Mouse (Mus musculus): ENCODE results near the gene Wwox. TPM values are rescaled to one million over a fixed set of nuclear protein-coding genes. Genes with fewer than 3 reads are reported as not detected.

Gene Wwox
- polyA plus RNA-seq, 1 experiment from 2014 or later, result 20.2 TPM

- Histone ChIP-seq H3K36me3 (ENCODE audit: insufficient read depth, low read length) (no peaks in the 10 kb centered on the region), H3K4me2 (replicated peaks; ENCODE audit: low read depth, low read length) (no peak overlapping the region), H3K4me1 (ENCODE audit: insufficient read depth, low read length) (0 out of 2 replicates have a peak, but pooled peaks cover 3% of the 10 kb centered on the region), H3K9me3 (ENCODE audit: low read length) (no peaks in the 10 kb centered on the region), H3K27ac (ENCODE audit: low read length) (no peak overlapping the region), H3K27me3 (ENCODE audit: insufficient read depth, low read length) (no peaks in the 10 kb centered on the region), H3K9ac (replicated peaks; ENCODE audit: low read length) (no peak overlapping the region), H3K4me3 (ENCODE audit: low read length) (no peak overlapping the region)
- 85% methylated on average over 9 of the region's 9 CpGs for WGBS
- no peak for ATAC-seq (ENCODE audit: low FRiP score, low TSS enrichment)
Observed at GRCm38 (mm10) chr8:114626897-114627296, 187.4 kb downstream of the Wwox start.

- no peaks in the 10 kb centered on the region for H3K4me1 ChIP-seq (ENCODE audit: insufficient read depth, low read length)
- WGBS, result 45% methylated on average over 7 of the region's 7 CpGs
Observed at GRCm38 (mm10) chr8:114629719-114630118, 190.3 kb downstream of the Wwox start.

GRCm38 (mm10) chr8:114631087-114631486, 191.6 kb downstream of the Wwox start:
- WGBS, result 32% methylated on average over 6 of the region's 6 CpGs
- no peak overlapping the region for H3K27ac ChIP-seq (ENCODE audit: low read length)
- H3K27me3 ChIP-seq (ENCODE audit: insufficient read depth, low read length), result no peaks in the 10 kb centered on the region
- no peaks in the 10 kb centered on the region for H3K9me3 ChIP-seq (ENCODE audit: low read length)
- no peak for ATAC-seq (ENCODE audit: low FRiP score, low TSS enrichment)
- H3K36me3 ChIP-seq (ENCODE audit: insufficient read depth, low read length), result no peaks in the 10 kb centered on the region
- no peak overlapping the region for H3K9ac ChIP-seq (replicated peaks; ENCODE audit: low read length)
- H3K4me1 ChIP-seq (ENCODE audit: insufficient read depth, low read length), result no peaks in the 10 kb centered on the region
- no peak overlapping the region for H3K4me3 ChIP-seq (ENCODE audit: low read length)
- H3K4me2 ChIP-seq (replicated peaks; ENCODE audit: low read depth, low read length), result no peak overlapping the region

More at GRCm38 (mm10) chr8:114629719-114630118, 190.3 kb downstream of the Wwox start:
- Histone ChIP-seq H3K27me3 (ENCODE audit: insufficient read depth, low read length) (no peaks in the 10 kb centered on the region), H3K9ac (replicated peaks; ENCODE audit: low read length) (no peak overlapping the region), H3K4me2 (replicated peaks; ENCODE audit: low read depth, low read length) (no peak overlapping the region), H3K27ac (ENCODE audit: low read length) (no peak overlapping the region), H3K36me3 (ENCODE audit: insufficient read depth, low read length) (no peaks in the 10 kb centered on the region), H3K9me3 (ENCODE audit: low read length) (no peaks in the 10 kb centered on the region), H3K4me3 (ENCODE audit: low read length) (no peak overlapping the region)
- no peak for ATAC-seq (ENCODE audit: low FRiP score, low TSS enrichment)

- no peaks in the 10 kb centered on the region for H3K36me3 ChIP-seq (ENCODE audit: insufficient read depth, low read length)
- no peak overlapping the region for H3K27ac ChIP-seq (ENCODE audit: low read length)
- ATAC-seq (ENCODE audit: low FRiP score, low TSS enrichment), result no peak
- no peak overlapping the region for H3K9ac ChIP-seq (replicated peaks; ENCODE audit: low read length)
- H3K9me3 ChIP-seq (ENCODE audit: low read length), result no peaks in the 10 kb centered on the region
- no peaks in the 10 kb centered on the region for H3K27me3 ChIP-seq (ENCODE audit: insufficient read depth, low read length)
- H3K4me2 ChIP-seq (replicated peaks; ENCODE audit: low read depth, low read length), result no peak overlapping the region
- 0 out of 2 replicates have a peak, but pooled peaks cover 3% of the 10 kb centered on the region for H3K4me1 ChIP-seq (ENCODE audit: insufficient read depth, low read length)
- 73% methylated on average over 2 of the region's 2 CpGs for WGBS
- H3K4me3 ChIP-seq (ENCODE audit: low read length), result no peak overlapping the region
Observed at GRCm38 (mm10) chr8:114634151-114634550, 194.7 kb downstream of the Wwox start.

GRCm38 (mm10) chr8:114634669-114635410, 195.4 kb downstream of the Wwox start:
- H3K27ac ChIP-seq (ENCODE audit: low read length), result no peak overlapping the region
- ATAC-seq (ENCODE audit: low FRiP score, low TSS enrichment), result 0 out of 2 replicates have a peak, but pooled peaks have one; percentile 49
- no peak overlapping the region for H3K4me2 ChIP-seq (replicated peaks; ENCODE audit: low read depth, low read length)
- 59% methylated on average over 9 of the region's 9 CpGs for WGBS
- no peak overlapping the region for H3K4me3 ChIP-seq (ENCODE audit: low read length)
- no peaks in the 10 kb centered on the region for H3K9me3 ChIP-seq (ENCODE audit: low read length)
- H3K36me3 ChIP-seq (ENCODE audit: insufficient read depth, low read length), result no peaks in the 10 kb centered on the region
- H3K27me3 ChIP-seq (ENCODE audit: insufficient read depth, low read length), result no peaks in the 10 kb centered on the region
- no peak overlapping the region for H3K9ac ChIP-seq (replicated peaks; ENCODE audit: low read length)
- 0 out of 2 replicates have a peak, but pooled peaks cover 3% of the 10 kb centered on the region for H3K4me1 ChIP-seq (ENCODE audit: insufficient read depth, low read length)

- H3K27me3 ChIP-seq (ENCODE audit: insufficient read depth, low read length), result no peaks in the 10 kb centered on the region
- no peak overlapping the region for H3K4me3 ChIP-seq (ENCODE audit: low read length)
- WGBS, result 35% methylated on average over 5 of the region's 5 CpGs
- H3K9me3 ChIP-seq (ENCODE audit: low read length), result no peaks in the 10 kb centered on the region
- H3K4me1 ChIP-seq (ENCODE audit: insufficient read depth, low read length), result 0 out of 2 replicates have a peak, but pooled peaks cover 3% of the 10 kb centered on the region
- no peaks in the 10 kb centered on the region for H3K36me3 ChIP-seq (ENCODE audit: insufficient read depth, low read length)
- H3K9ac ChIP-seq (replicated peaks; ENCODE audit: low read length), result no peak overlapping the region
- no peak for ATAC-seq (ENCODE audit: low FRiP score, low TSS enrichment)
- H3K27ac ChIP-seq (ENCODE audit: low read length), result no peak overlapping the region
- H3K4me2 ChIP-seq (replicated peaks; ENCODE audit: low read depth, low read length), result no peak overlapping the region
Observed at GRCm38 (mm10) chr8:114636376-114636775, 196.9 kb downstream of the Wwox start.

GRCm38 (mm10) chr8:114641809-114642208, 202.4 kb downstream of the Wwox start:
- ATAC-seq (ENCODE audit: low FRiP score, low TSS enrichment), result no peak
- no peak overlapping the region for H3K4me2 ChIP-seq (replicated peaks; ENCODE audit: low read depth, low read length)
- H3K4me1 ChIP-seq (ENCODE audit: insufficient read depth, low read length), result 0 out of 2 replicates have a peak, but pooled peaks cover 3% of the 10 kb centered on the region
- no peaks in the 10 kb centered on the region for H3K9me3 ChIP-seq (ENCODE audit: low read length)
- no peak overlapping the region for H3K27ac ChIP-seq (ENCODE audit: low read length)
- no peaks in the 10 kb centered on the region for H3K27me3 ChIP-seq (ENCODE audit: insufficient read depth, low read length)
- no peak overlapping the region for H3K9ac ChIP-seq (replicated peaks; ENCODE audit: low read length)
- 61% methylated on average over 9 of the region's 9 CpGs for WGBS
- H3K4me3 ChIP-seq (ENCODE audit: low read length), result no peak overlapping the region
- H3K36me3 ChIP-seq (ENCODE audit: insufficient read depth, low read length), result no peaks in the 10 kb centered on the region

- Histone ChIP-seq H3K27ac (ENCODE audit: low read length) (no peak overlapping the region), H3K4me3 (ENCODE audit: low read length) (no peak overlapping the region), H3K27me3 (ENCODE audit: insufficient read depth, low read length) (no peaks in the 10 kb centered on the region), H3K4me1 (ENCODE audit: insufficient read depth, low read length) (no peaks in the 10 kb centered on the region), H3K36me3 (ENCODE audit: insufficient read depth, low read length) (no peaks in the 10 kb centered on the region), H3K4me2 (replicated peaks; ENCODE audit: low read depth, low read length) (no peak overlapping the region), H3K9ac (replicated peaks; ENCODE audit: low read length) (no peak overlapping the region), H3K9me3 (ENCODE audit: low read length) (no peaks in the 10 kb centered on the region)
- no peak for ATAC-seq (ENCODE audit: low FRiP score, low TSS enrichment)
- WGBS, result 67% methylated on average over 14 of the region's 14 CpGs
Observed at GRCm38 (mm10) chr8:114650789-114651188, 211.3 kb downstream of the Wwox start.

GRCm38 (mm10) chr8:114657789-114658188, 218.3 kb downstream of the Wwox start:
- peak; percentile 70; the same call in 1 of the 2 replicates for ATAC-seq (ENCODE audit: low FRiP score, low TSS enrichment)
- no peak overlapping the region for H3K4me2 ChIP-seq (replicated peaks; ENCODE audit: low read depth, low read length)
- H3K4me3 ChIP-seq (ENCODE audit: low read length), result no peak overlapping the region
- peaks cover 6% of the 10 kb centered on the region; the same call in 1 of the 2 replicates for H3K4me1 ChIP-seq (ENCODE audit: insufficient read depth, low read length)
- no peaks in the 10 kb centered on the region for H3K27me3 ChIP-seq (ENCODE audit: insufficient read depth, low read length)
- no peaks in the 10 kb centered on the region for H3K36me3 ChIP-seq (ENCODE audit: insufficient read depth, low read length)
- 21% methylated on average over 4 of the region's 4 CpGs for WGBS
- H3K9ac ChIP-seq (replicated peaks; ENCODE audit: low read length), result no peak overlapping the region
- H3K27ac ChIP-seq (ENCODE audit: low read length), result no peak overlapping the region
- H3K9me3 ChIP-seq (ENCODE audit: low read length), result no peaks in the 10 kb centered on the region

GRCm38 (mm10) chr8:114658475-114658874, 219.0 kb downstream of the Wwox start:
- H3K9ac ChIP-seq (replicated peaks; ENCODE audit: low read length), result no peak overlapping the region
- no peaks in the 10 kb centered on the region for H3K9me3 ChIP-seq (ENCODE audit: low read length)
- H3K4me3 ChIP-seq (ENCODE audit: low read length), result no peak overlapping the region
- ATAC-seq (ENCODE audit: low FRiP score, low TSS enrichment), result peak; percentile 57; the same call in 1 of the 2 replicates
- H3K4me1 ChIP-seq (ENCODE audit: insufficient read depth, low read length), result peaks cover 6% of the 10 kb centered on the region; the same call in 1 of the 2 replicates
- H3K27me3 ChIP-seq (ENCODE audit: insufficient read depth, low read length), result no peaks in the 10 kb centered on the region
- H3K27ac ChIP-seq (ENCODE audit: low read length), result no peak overlapping the region
- no peak overlapping the region for H3K4me2 ChIP-seq (replicated peaks; ENCODE audit: low read depth, low read length)
- 15% methylated on average over 4 of the region's 4 CpGs for WGBS
- H3K36me3 ChIP-seq (ENCODE audit: insufficient read depth, low read length), result no peaks in the 10 kb centered on the region

Data from kidney, embryonic 16.5 days (tissue).